Mouse (Mus musculus): ENCODE measurements around the gene 1520401A03Rik. TPM values are rescaled to one million over a fixed set of nuclear protein-coding genes. Genes with fewer than 3 reads are reported as not detected.

Gene 1520401A03Rik
- polyA plus RNA-seq, 1 experiment from 2014 or later: 0.14 TPM

- H3K9me3 ChIP-seq: no peaks in the 10 kb centered on the region
- H3K4me2 ChIP-seq (replicated peaks): peak overlapping the region; percentile 95
- no peak for ATAC-seq (ENCODE audit: low FRiP score, low read depth)
- WGBS: 69% methylated on average over 4 of the region's 4 CpGs
- no peaks in the 10 kb centered on the region for H3K36me3 ChIP-seq
- H3K27ac ChIP-seq (replicated peaks): no peak overlapping the region
- H3K9ac ChIP-seq (replicated peaks): peak overlapping the region; percentile 42; the same call in 1 of the 2 replicates
- peak overlapping the region; percentile 93 for H3K4me3 ChIP-seq
- peaks cover 14% of the 10 kb centered on the region for H3K4me1 ChIP-seq
- no peaks in the 10 kb centered on the region for H3K27me3 ChIP-seq
Observed at GRCm38 (mm10) chr17:23725477-23725876, 2.9 kb upstream of the 1520401A03Rik start.

- H3K4me1 ChIP-seq: peaks cover 5% of the 10 kb centered on the region
- WGBS: 89% methylated on average over 2 of the region's 2 CpGs
- no peaks in the 10 kb centered on the region for H3K36me3 ChIP-seq
- no peak overlapping the region for H3K9ac ChIP-seq (replicated peaks)
- no peak overlapping the region for H3K4me2 ChIP-seq (replicated peaks)
- no peaks in the 10 kb centered on the region for H3K9me3 ChIP-seq
- ATAC-seq (ENCODE audit: low FRiP score, low read depth): no peak
- no peak overlapping the region for H3K4me3 ChIP-seq
- H3K27ac ChIP-seq (replicated peaks): no peak overlapping the region
- peaks cover 10% of the 10 kb centered on the region for H3K27me3 ChIP-seq
Observed at GRCm38 (mm10) chr17:23721886-23722285, 697 bp downstream of the 1520401A03Rik start.

- Histone ChIP-seq H3K9me3 (no peaks in the 10 kb centered on the region), H3K4me2 (replicated peaks) (no peak overlapping the region), H3K4me3 (no peak overlapping the region), H3K4me1 (no peaks in the 10 kb centered on the region), H3K27me3 (peaks cover 13% of the 10 kb centered on the region), H3K27ac (replicated peaks) (no peak overlapping the region), H3K9ac (replicated peaks) (no peak overlapping the region), H3K36me3 (no peaks in the 10 kb centered on the region)
- 27% methylated on average over 1 of the region's 1 CpGs for WGBS
- ATAC-seq (ENCODE audit: low FRiP score, low read depth): no peak
Observed at GRCm38 (mm10) chr17:23719455-23719854, 3.1 kb downstream of the 1520401A03Rik start.

GRCm38 (mm10) chr17:23717003-23717402, 5.6 kb downstream of the 1520401A03Rik start:
- Histone ChIP-seq H3K4me2 (replicated peaks) (no peak overlapping the region), H3K4me3 (no peak overlapping the region), H3K4me1 (no peaks in the 10 kb centered on the region), H3K27me3 (peaks cover 13% of the 10 kb centered on the region), H3K9me3 (no peaks in the 10 kb centered on the region), H3K36me3 (no peaks in the 10 kb centered on the region), H3K9ac (replicated peaks) (no peak overlapping the region), H3K27ac (replicated peaks) (no peak overlapping the region)
- WGBS: 63% methylated on average over 2 of the region's 2 CpGs
- ATAC-seq (ENCODE audit: low FRiP score, low read depth): no peak

- no peak overlapping the region for H3K4me2 ChIP-seq (replicated peaks)
- 0% methylated on average over 3 of the region's 3 CpGs for WGBS
- ATAC-seq (ENCODE audit: low FRiP score, low read depth): peak; percentile 41; the same call in 1 of the 2 replicates
Observed at GRCm38 (mm10) chr17:23706212-23706611, 16.4 kb downstream of the 1520401A03Rik start.

GRCm38 (mm10) chr17:23705525-23706104, 17.0 kb downstream of the 1520401A03Rik start:
- no peak overlapping the region for H3K4me2 ChIP-seq (replicated peaks)
- H3K4me1 ChIP-seq: no peaks in the 10 kb centered on the region
- no peaks in the 10 kb centered on the region for H3K9me3 ChIP-seq
- no peak overlapping the region for H3K27ac ChIP-seq (replicated peaks)
- H3K27me3 ChIP-seq: peaks cover 37% of the 10 kb centered on the region
- H3K4me3 ChIP-seq: no peak overlapping the region
- WGBS: 85% methylated on average over 7 of the region's 7 CpGs
- ATAC-seq (ENCODE audit: low FRiP score, low read depth): peak; percentile 49
- no peak overlapping the region for H3K9ac ChIP-seq (replicated peaks)
- H3K36me3 ChIP-seq: no peaks in the 10 kb centered on the region

More at GRCm38 (mm10) chr17:23706212-23706611, 16.4 kb downstream of the 1520401A03Rik start:
- no peaks in the 10 kb centered on the region for H3K4me1 ChIP-seq
- no peak overlapping the region for H3K27ac ChIP-seq (replicated peaks)
- no peaks in the 10 kb centered on the region for H3K9me3 ChIP-seq
- no peak overlapping the region for H3K9ac ChIP-seq (replicated peaks)
- H3K27me3 ChIP-seq: peaks cover 31% of the 10 kb centered on the region
- H3K4me3 ChIP-seq: no peak overlapping the region
- no peaks in the 10 kb centered on the region for H3K36me3 ChIP-seq

- Histone ChIP-seq H3K4me3 (no peak overlapping the region), H3K9ac (replicated peaks) (no peak overlapping the region), H3K9me3 (no peaks in the 10 kb centered on the region), H3K27me3 (peaks cover 43% of the 10 kb centered on the region), H3K27ac (replicated peaks) (no peak overlapping the region), H3K4me2 (replicated peaks) (no peak overlapping the region), H3K36me3 (no peaks in the 10 kb centered on the region), H3K4me1 (no peaks in the 10 kb centered on the region)
- 65% methylated on average over 7 of the region's 7 CpGs for WGBS
- ATAC-seq (ENCODE audit: low FRiP score, low read depth): no peak
Observed at GRCm38 (mm10) chr17:23704741-23705140, 17.8 kb downstream of the 1520401A03Rik start.

- Histone ChIP-seq H3K27me3 (peaks cover 54% of the 10 kb centered on the region), H3K9ac (replicated peaks) (no peak overlapping the region), H3K9me3 (no peaks in the 10 kb centered on the region), H3K27ac (replicated peaks) (no peak overlapping the region), H3K4me1 (0 out of 2 replicates have a peak, but pooled peaks cover 4% of the 10 kb centered on the region), H3K4me3 (no peak overlapping the region), H3K36me3 (no peaks in the 10 kb centered on the region), H3K4me2 (replicated peaks) (no peak overlapping the region)
- 83% methylated on average over 9 of the region's 9 CpGs for WGBS
- ATAC-seq (ENCODE audit: low FRiP score, low read depth): no peak
Observed at GRCm38 (mm10) chr17:23703301-23703700, 19.3 kb downstream of the 1520401A03Rik start.

GRCm38 (mm10) chr17:23700079-23700478, 22.5 kb downstream of the 1520401A03Rik start:
- WGBS: under 1% methylated on average over 14 of the region's 28 CpGs
- Histone ChIP-seq H3K4me1 (0 out of 2 replicates have a peak, but pooled peaks cover 4% of the 10 kb centered on the region), H3K36me3 (no peaks in the 10 kb centered on the region), H3K4me3 (peak overlapping the region; percentile 75), H3K9ac (replicated peaks) (peak overlapping the region; percentile 64), H3K27me3 (peaks cover 61% of the 10 kb centered on the region), H3K4me2 (replicated peaks) (peak overlapping the region; percentile 99), H3K27ac (replicated peaks) (0 out of 2 replicates have a peak overlapping the region, but pooled peaks have one; percentile 35), H3K9me3 (no peaks in the 10 kb centered on the region)
- ATAC-seq (ENCODE audit: low FRiP score, low read depth): peak; percentile 99

- ATAC-seq (ENCODE audit: low FRiP score, low read depth): peak; percentile 78
- Histone ChIP-seq H3K9me3 (no peaks in the 10 kb centered on the region), H3K27ac (replicated peaks) (0 out of 2 replicates have a peak overlapping the region, but pooled peaks have one; percentile 35), H3K27me3 (peaks cover 59% of the 10 kb centered on the region), H3K4me3 (peak overlapping the region; percentile 75), H3K4me1 (0 out of 2 replicates have a peak, but pooled peaks cover 4% of the 10 kb centered on the region), H3K4me2 (replicated peaks) (peak overlapping the region; percentile 99), H3K9ac (replicated peaks) (peak overlapping the region; percentile 64), H3K36me3 (no peaks in the 10 kb centered on the region)
- WGBS: under 1% methylated on average over 82 of the region's 101 CpGs
Observed at GRCm38 (mm10) chr17:23699131-23700077, 23.2 kb downstream of the 1520401A03Rik start.

- H3K4me2 ChIP-seq (replicated peaks): no peak overlapping the region
- peaks cover 48% of the 10 kb centered on the region for H3K27me3 ChIP-seq
- H3K4me3 ChIP-seq: no peak overlapping the region
- no peaks in the 10 kb centered on the region for H3K9me3 ChIP-seq
- no peak overlapping the region for H3K27ac ChIP-seq (replicated peaks)
- ATAC-seq (ENCODE audit: low FRiP score, low read depth): no peak
- H3K4me1 ChIP-seq: 0 out of 2 replicates have a peak, but pooled peaks cover 4% of the 10 kb centered on the region
- H3K36me3 ChIP-seq: no peaks in the 10 kb centered on the region
- WGBS: 17% methylated on average over 3 of the region's 3 CpGs
- H3K9ac ChIP-seq (replicated peaks): no peak overlapping the region
Observed at GRCm38 (mm10) chr17:23695801-23696200, 26.8 kb downstream of the 1520401A03Rik start.

- H3K27me3 ChIP-seq: peaks cover 35% of the 10 kb centered on the region
- H3K9ac ChIP-seq (replicated peaks): no peak overlapping the region
- H3K27ac ChIP-seq (replicated peaks): no peak overlapping the region
- ATAC-seq (ENCODE audit: low FRiP score, low read depth): no peak
- no peak overlapping the region for H3K4me3 ChIP-seq
- no peak overlapping the region for H3K4me2 ChIP-seq (replicated peaks)
- H3K4me1 ChIP-seq: 0 out of 2 replicates have a peak, but pooled peaks cover 4% of the 10 kb centered on the region
- H3K36me3 ChIP-seq: no peaks in the 10 kb centered on the region
- H3K9me3 ChIP-seq: no peaks in the 10 kb centered on the region
- 81% methylated on average over 1 of the region's 1 CpGs for WGBS
Observed at GRCm38 (mm10) chr17:23694491-23694890, 28.1 kb downstream of the 1520401A03Rik start.

All from midbrain, embryonic 12.5 days (tissue).